Mouse (Mus musculus): Measurements from ENCODE around the gene 1110025L11Rik. TPM values are rescaled to one million over a fixed set of nuclear protein-coding genes. Genes with fewer than 3 reads are reported as not detected.
"Not testable (repeated sequence)": the region's sequence is repeated elsewhere in the genome, so short reads cannot be mapped to it uniquely, and the experiment has no call there.

The 1110025L11Rik gene
- not detected in 2 replicates for polyA plus RNA-seq (2012)

- not testable (repeated sequence) for H3K9me3 ChIP-seq (ENCODE audit: control insufficient read depth, low read length); H3K36me3 ChIP-seq (ENCODE audit: control insufficient read depth); H3K27me3 ChIP-seq (ENCODE audit: control insufficient read depth); H3K4me3 ChIP-seq (replicated peaks); H3K4me1 ChIP-seq (ENCODE audit: control insufficient read depth)
Measured at GRCm38 (mm10) chr16:89063902-89064301, at the start of gene 1110025L11Rik. Gene 1110025L11Rik (minus strand): TSS chr16:89064002.

DNA sequence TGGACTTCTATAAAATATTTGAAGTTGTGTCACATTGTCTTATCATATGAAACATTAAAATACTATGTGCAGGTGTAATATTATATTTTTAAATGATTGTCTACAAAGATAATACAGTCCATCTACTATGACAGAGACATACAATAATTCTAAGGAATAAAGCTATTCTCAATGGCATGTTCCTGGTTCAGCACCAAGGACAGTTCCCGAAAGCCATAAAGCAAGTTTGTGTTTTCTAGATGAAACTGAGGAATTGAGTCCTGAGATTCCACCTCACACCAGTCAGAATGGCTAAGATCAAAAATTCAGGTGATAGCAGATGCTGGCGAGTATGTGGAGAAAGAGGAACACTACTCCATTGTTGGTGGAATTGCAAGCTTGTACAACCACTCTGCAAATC lies 7.2 kb upstream of the 1110025L11Rik start:
- not testable (repeated sequence) for H3K4me3 ChIP-seq (replicated peaks); H3K4me1 ChIP-seq (ENCODE audit: control insufficient read depth); H3K36me3 ChIP-seq (ENCODE audit: control insufficient read depth); H3K9me3 ChIP-seq (ENCODE audit: control insufficient read depth, low read length); H3K27me3 ChIP-seq (ENCODE audit: control insufficient read depth)

- no peaks in the 10 kb centered on the region for H3K4me1 ChIP-seq (ENCODE audit: control insufficient read depth)
- no peaks in the 10 kb centered on the region for H3K36me3 ChIP-seq (ENCODE audit: control insufficient read depth)
- TF ChIP-seq TAL1 (IDR thresholded peaks at IDR 0.05; ENCODE audit: low read length), result no peak
- TF ChIP-seq GATA1 (IDR thresholded peaks at IDR 0.05; ENCODE audit: low read length), result no peak
- no peak within 1 kb of the TSS for H3K4me3 ChIP-seq (replicated peaks)
- H3K9me3 ChIP-seq (ENCODE audit: control insufficient read depth, low read length), result peaks cover 6% of the 10 kb centered on the region
- no peaks in the 10 kb centered on the region for H3K27me3 ChIP-seq (ENCODE audit: control insufficient read depth)
Measured at GRCm38 (mm10) chr16:89047783-89048182, 16.0 kb downstream of the 1110025L11Rik start, which contains the start of gene Krtap6-5. Gene Krtap6-5 (minus strand): TSS chr16:89047883.

DNA sequence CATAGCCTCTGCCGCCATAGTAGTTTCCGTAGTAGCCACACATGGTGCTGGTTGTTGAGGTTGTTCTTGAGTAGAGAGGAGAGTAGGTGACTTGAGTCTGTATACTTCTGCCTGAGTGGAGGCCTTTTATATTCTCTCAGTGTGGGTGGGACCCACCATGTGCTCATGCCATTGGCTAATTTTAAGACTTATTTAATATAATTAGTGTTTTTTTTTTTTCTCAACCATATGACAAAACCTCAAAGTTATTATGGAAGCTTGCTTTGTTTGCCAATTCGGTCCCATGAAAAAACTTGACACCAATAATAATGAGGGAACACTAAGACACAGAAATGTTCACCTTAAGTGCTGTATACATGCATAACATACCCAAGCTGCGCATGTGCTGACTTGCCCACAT lies 22.4 kb downstream of the 1110025L11Rik start, which contains the start of gene Gm10228:
Gm10228 (minus strand) TSS at position 101 of the 400 bp plus-strand sequence.
- not testable (repeated sequence) for H3K27me3 ChIP-seq (ENCODE audit: control insufficient read depth); H3K4me1 ChIP-seq (ENCODE audit: control insufficient read depth); H3K4me3 ChIP-seq (replicated peaks); H3K9me3 ChIP-seq (ENCODE audit: control insufficient read depth, low read length); H3K36me3 ChIP-seq (ENCODE audit: control insufficient read depth)

- H3K4me1 ChIP-seq (ENCODE audit: control insufficient read depth); H3K36me3 ChIP-seq (ENCODE audit: control insufficient read depth); H3K4me3 ChIP-seq (replicated peaks); H3K27me3 ChIP-seq (ENCODE audit: control insufficient read depth); H3K9me3 ChIP-seq (ENCODE audit: control insufficient read depth, low read length): not testable (repeated sequence)
Measured at GRCm38 (mm10) chr16:89031399-89031798, 32.4 kb downstream of the 1110025L11Rik start, which contains the start of gene Krtap6-1. Gene Krtap6-1 (plus strand): TSS chr16:89031699.

DNA sequence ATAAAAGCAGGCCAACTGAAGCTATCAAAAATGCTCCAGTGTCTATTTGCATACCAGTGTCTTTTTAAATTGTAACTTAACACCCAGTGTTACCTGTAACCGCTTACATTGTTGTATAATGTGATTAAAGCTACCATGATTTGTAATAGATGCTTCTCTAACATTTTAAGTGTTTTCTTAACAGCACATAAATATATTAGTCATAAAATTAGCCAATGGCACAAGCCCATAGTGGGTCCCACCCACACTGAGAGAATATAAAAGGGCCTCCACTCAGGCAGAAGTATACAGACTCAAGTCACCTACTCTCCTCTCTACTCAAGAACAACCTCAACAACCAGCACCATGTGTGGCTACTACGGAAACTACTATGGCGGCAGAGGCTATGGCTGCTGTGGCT lies 48.8 kb downstream of the 1110025L11Rik start, which contains the start of gene Gm10229:
Gm10229 (plus strand) TSS at position 301 of the 400 bp plus-strand sequence.
- H3K4me3 ChIP-seq (replicated peaks); H3K9me3 ChIP-seq (ENCODE audit: control insufficient read depth, low read length); H3K4me1 ChIP-seq (ENCODE audit: control insufficient read depth): not testable (repeated sequence)

DNA sequence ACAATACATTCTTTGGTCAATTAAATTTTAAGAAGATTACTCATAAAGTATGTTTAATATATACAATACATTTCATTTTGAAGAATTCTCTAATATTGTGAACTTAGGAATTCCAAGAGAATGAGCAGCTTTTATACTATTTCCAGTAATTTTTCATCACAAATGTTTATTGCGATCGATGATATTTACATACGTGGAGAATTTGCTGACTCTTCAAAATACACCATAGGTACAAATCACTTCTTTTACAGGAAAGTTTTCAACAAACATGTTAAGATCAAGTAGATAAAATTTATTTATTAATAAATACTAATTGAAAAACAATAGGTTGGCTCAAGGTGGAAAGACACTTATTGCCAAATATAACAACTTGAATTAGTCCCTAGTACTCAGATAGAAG lies 49.8 kb downstream of the 1110025L11Rik start:
- no peak overlapping the region for H3K4me3 ChIP-seq (replicated peaks)
- peaks cover 3% of the 10 kb centered on the region for H3K9me3 ChIP-seq (ENCODE audit: control insufficient read depth, low read length)
- no peaks in the 10 kb centered on the region for H3K4me1 ChIP-seq (ENCODE audit: control insufficient read depth)
- no peaks in the 10 kb centered on the region for H3K36me3 ChIP-seq (ENCODE audit: control insufficient read depth)
- TF ChIP-seq TAL1 (IDR thresholded peaks at IDR 0.05; ENCODE audit: low read length), result no peak
- no peak for TF ChIP-seq GATA1 (IDR thresholded peaks at IDR 0.05; ENCODE audit: low read length)
- H3K27me3 ChIP-seq (ENCODE audit: control insufficient read depth), result no peaks in the 10 kb centered on the region

More for the DNA sequence above, 48.8 kb downstream of the 1110025L11Rik start, which contains the start of gene Gm10229:
- not testable (repeated sequence) for H3K27me3 ChIP-seq (ENCODE audit: control insufficient read depth); H3K36me3 ChIP-seq (ENCODE audit: control insufficient read depth)

Other genes starting within 250 kb of the 1110025L11Rik start
- not detected in 2 replicates for gene Krtap15, start 243.8 kb downstream of the 1110025L11Rik start, polyA plus RNA-seq (2012)
- not detected in 2 replicates for gene Krtap14, start 237.9 kb downstream of the 1110025L11Rik start, polyA plus RNA-seq (2012)
- not detected in 2 replicates for gene Krtap19-1, start 194.6 kb downstream of the 1110025L11Rik start, polyA plus RNA-seq (2012)
- gene Krtap19-2, start 189.7 kb downstream of the 1110025L11Rik start, polyA plus RNA-seq (2012), result not detected in 2 replicates
- gene Krtap19-3, start 186.0 kb downstream of the 1110025L11Rik start, polyA plus RNA-seq (2012), result not detected in 2 replicates
- not detected in 2 replicates for gene Krtap19-4, start 178.9 kb downstream of the 1110025L11Rik start, polyA plus RNA-seq (2012)
- gene Krtap19-5, start 167.5 kb downstream of the 1110025L11Rik start, polyA plus RNA-seq (2012), result not detected in 2 replicates
- gene Krtap19-9b, start 131.7 kb downstream of the 1110025L11Rik start, polyA plus RNA-seq (2012), result not detected in 2 replicates
- not detected in 2 replicates for gene Krtap16-3, start 101.1 kb downstream of the 1110025L11Rik start, polyA plus RNA-seq (2012)
- gene Krtap22-2, start 53.2 kb downstream of the 1110025L11Rik start, polyA plus RNA-seq (2012), result not detected in 2 replicates
- gene Gm10229, start 48.7 kb downstream of the 1110025L11Rik start, polyA plus RNA-seq (2012), result not detected in 2 replicates
- gene Krtap6-1, start 32.3 kb downstream of the 1110025L11Rik start, polyA plus RNA-seq (2012), result not detected in 2 replicates
- not detected in 2 replicates for gene Gm10228, start 22.5 kb downstream of the 1110025L11Rik start, polyA plus RNA-seq (2012)
- not detected in 2 replicates for gene Krtap6-5, start 16.1 kb downstream of the 1110025L11Rik start, polyA plus RNA-seq (2012)
- not detected in 2 replicates for gene Krtap6-3, start 20.0 kb upstream of the 1110025L11Rik start, polyA plus RNA-seq (2012)
- not detected in 2 replicates for gene Gm6358, start 76.8 kb upstream of the 1110025L11Rik start, polyA plus RNA-seq (2012)
- gene Gm10061, start 87.1 kb upstream of the 1110025L11Rik start, polyA plus RNA-seq (2012), result not detected in 2 replicates
- gene Gm9789, start 94.0 kb upstream of the 1110025L11Rik start, polyA plus RNA-seq (2012), result not detected in 2 replicates
- not detected in 2 replicates for gene Gm7735, start 105.5 kb upstream of the 1110025L11Rik start, polyA plus RNA-seq (2012)
- not detected in 2 replicates for gene 1110057P08Rik, start 110.7 kb upstream of the 1110025L11Rik start, polyA plus RNA-seq (2012)
- not detected in 2 replicates for gene Krtap20-2, start 141.9 kb upstream of the 1110025L11Rik start, polyA plus RNA-seq (2012)